Comparison of ENCODE assay signal across 8 mouse cellular contexts in genomic region chr2:174109991-174110782, GRCm38 (mm10). TPM values are rescaled to one million over a fixed set of nuclear protein-coding genes. Genes with fewer than 3 reads are reported as not detected.
DNase-seq lines count a peak whose midpoint lies in the region; ATAC-seq lines count a peak whose summit lies in the region.

Gene Npepl1 (plus strand): TSS chr2:174110349.

- H3K4me1 ChIP-seq in hindbrain, embryonic 11.5 days (replicated peaks; ENCODE audit: control insufficient read depth, insufficient read depth, low read length): peaks cover 3% of the 10 kb centered on the region; the same call in 1 of the 2 replicates

- peak within 1 kb of the TSS; percentile 70 for H3K27ac ChIP-seq in hindbrain, embryonic 11.5 days (ENCODE audit: low read depth, low read length)

- H3K9me3 ChIP-seq in hindbrain, embryonic 11.5 days (ENCODE audit: control insufficient read depth, low read length): no peaks in the 10 kb centered on the region

- no peaks in the 10 kb centered on the region for H3K27me3 ChIP-seq in hindbrain, embryonic 11.5 days (ENCODE audit: control insufficient read depth, insufficient read depth, low read length)

- peak within 1 kb of the TSS; percentile 80 for H3K4me2 ChIP-seq in hindbrain, embryonic 11.5 days (replicated peaks; ENCODE audit: low read depth, low read length)

- H3K36me3 ChIP-seq in hindbrain, embryonic 11.5 days (ENCODE audit: control insufficient read depth, insufficient read depth, low read length): no peaks in the 10 kb centered on the region

- H3K9ac ChIP-seq in hindbrain, embryonic 11.5 days (ENCODE audit: low read depth, low read length): peak within 1 kb of the TSS; percentile 91

- ATAC-seq in hindbrain, embryonic 11.5 days (ENCODE audit: low FRiP score): peak; percentile 84

- WGBS in hindbrain, embryonic 11.5 days: 2% methylated on average over 75 of the region's 90 CpGs

- peak within 1 kb of the TSS; percentile 40 for H3K4me3 ChIP-seq in hindbrain, embryonic 11.5 days (ENCODE audit: low read depth, low read length)

- DNase-seq in R1 (ENCODE audit: low read depth, low spot score): peak; percentile 42
- peak; percentile 82 to 87 for DNase-seq in cerebellum, postnatal 10 days
- peak; percentile 33 to 53 for DNase-seq in frontal cortex, postnatal 14 days (ENCODE audit: low spot score in 2 of 2)
- peak; percentile 72 for DNase-seq in hindbrain, embryonic 11.5 days (ENCODE audit: low spot score)
- peak; percentile 53 to 75 for DNase-seq in layer of hippocampus, postnatal 14 days (ENCODE audit: low spot score in 2 of 2)
- peak; percentile 78 for DNase-seq in lung, postnatal 10 days
- DNase-seq in ovary, postnatal 14 days (ENCODE audit: low spot score): peak; percentile 64
- DNase-seq in thymus, postnatal 4 days: peak; percentile 85

RNA-seq across cellular contexts. Expression of gene Npepl1, which starts in this region (rescaled TPM):
- polyA plus RNA-seq in hindbrain, embryonic 11.5 days (2014; fragmentation: Nextera tagmentation; extraction: Ambion mirVana): 23.0 and 24.6 TPM in 2 replicates
- total RNA-seq in layer of hippocampus, postnatal 14 days (2021): 10 to 100 TPM; 13.5 to 16.1 TPM

Comparison
In these comparisons a context has a peak if more than half of its experiments do, and no peak if none do; other contexts are left out.
1. Peak in every context shown above with its lines: DNase-seq, ATAC-seq, H3K4me3 ChIP-seq and H3K27ac ChIP-seq.